Mouse (Mus musculus): Measurements from ENCODE around the gene Olfr1417.

Olfr1417 gene

DNA sequence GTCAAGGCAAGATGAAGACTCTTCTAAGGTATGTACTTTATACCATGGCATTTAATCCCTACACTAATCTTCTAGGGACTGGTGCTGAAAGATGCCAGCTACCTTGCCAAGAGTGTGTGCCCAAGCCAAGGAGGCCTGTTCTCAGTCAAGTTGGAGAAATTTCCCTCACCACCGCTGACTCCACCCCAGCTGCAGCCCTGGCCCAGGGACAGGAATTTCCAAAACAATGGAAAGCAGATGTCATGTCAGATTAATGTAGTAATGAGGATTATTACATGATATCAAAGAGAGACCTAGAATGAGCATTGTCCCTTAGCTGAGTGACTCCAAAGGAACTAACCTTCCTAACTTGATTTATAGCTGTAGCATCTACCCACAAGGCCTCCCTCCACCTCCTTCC is 28.2 kb downstream of the Olfr1417 start:
- DNase-seq (ENCODE audit: low spot score): peak; percentile 47

DNA sequence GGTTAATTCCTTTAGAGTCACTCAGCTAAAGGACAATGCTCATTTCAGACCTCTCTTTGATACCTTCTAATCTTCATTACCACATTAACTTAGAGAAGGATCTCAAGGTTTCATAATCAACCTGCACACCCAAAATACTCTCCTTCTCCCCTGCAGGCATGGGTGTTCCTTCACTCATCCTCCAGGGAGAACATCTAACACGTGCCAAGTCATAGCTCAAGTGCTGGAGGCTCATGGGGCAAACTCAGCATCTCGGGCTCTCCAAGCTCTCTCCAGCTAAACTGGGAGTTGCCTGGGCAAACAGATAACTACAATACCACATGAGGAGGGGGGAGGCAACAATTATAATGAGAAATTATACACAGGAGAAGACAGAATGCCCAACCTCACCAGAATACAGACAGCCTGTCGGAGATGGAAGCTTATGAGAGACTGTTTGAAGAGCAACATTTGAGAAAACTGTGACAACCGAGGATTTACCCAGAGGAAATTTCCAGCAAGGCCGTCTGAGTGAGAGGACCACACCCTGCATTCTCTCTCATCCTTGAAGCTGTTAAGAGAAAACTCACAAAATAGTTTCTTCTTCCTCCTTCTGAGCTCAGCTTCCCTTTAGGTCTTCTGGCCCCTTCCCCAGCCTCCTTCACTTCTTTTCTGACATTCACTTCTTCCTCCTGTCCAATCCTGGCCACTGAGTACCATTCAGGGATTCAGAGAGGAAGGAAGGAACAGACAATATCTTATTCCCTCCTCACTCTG is 28.8 kb downstream of the Olfr1417 start:
- DNase-seq (ENCODE audit: low spot score): no peak

DNA sequence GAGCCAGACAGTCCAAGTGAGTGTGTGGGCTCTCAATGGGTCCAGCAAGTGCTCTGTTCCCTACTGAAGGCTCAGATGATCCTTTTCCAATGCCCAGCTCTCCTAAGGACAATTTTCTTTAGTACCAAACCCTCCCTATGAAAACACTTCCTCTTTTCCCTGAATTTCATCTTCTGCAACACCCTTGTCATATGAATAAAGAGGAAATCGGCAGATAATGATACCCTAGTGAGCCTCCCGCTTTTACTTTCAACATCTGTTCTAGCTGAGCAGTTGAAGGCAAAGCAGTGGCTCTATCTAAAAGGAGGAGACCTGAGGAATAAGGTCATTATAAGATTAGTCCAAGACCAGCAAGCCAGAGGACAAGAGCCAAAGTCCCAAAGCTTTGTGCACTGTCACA is 30.6 kb downstream of the Olfr1417 start:
- DNase-seq (ENCODE audit: low spot score): no peak

DNA sequence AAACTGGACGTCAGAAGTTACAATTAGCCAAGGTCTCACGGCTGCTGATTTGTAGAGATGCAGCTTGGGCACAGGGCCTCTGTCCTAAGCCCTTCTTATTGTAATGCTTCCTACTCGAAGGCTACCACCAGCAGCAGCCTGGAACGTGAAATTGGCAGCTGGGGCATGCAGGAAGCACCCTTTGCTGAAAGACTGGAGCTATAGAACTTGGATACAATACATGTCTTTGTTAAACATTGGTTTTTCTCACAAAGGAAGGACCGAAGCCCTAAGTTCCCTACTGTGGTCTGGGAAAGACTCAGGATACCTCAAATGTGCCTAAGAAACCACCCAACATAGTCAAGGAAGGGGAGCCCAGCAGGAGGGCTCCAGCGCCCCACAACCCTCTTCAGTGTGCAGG is 31.2 kb downstream of the Olfr1417 start:
- DNase-seq (ENCODE audit: low spot score): no peak

DNA sequence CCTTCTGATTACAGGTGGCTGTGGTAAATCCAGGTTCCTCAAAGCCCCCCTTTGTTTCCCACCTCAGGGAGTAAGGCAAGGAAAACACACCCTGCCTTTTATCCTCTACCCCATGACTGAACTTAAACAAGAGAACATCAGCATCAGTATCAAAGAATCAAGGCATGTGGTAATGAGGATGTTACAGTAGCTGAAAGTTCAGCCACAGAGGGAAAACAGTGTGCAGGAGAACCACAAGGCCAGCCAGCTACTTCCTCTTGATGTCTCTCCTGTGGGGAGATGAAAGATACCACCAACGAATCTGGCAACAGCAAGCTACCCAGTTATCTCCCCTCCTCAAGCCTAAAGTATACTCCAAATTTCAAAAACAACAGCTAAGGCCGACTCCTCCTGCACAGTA is 31.8 kb downstream of the Olfr1417 start:
- no peak for DNase-seq (ENCODE audit: low spot score)

DNA sequence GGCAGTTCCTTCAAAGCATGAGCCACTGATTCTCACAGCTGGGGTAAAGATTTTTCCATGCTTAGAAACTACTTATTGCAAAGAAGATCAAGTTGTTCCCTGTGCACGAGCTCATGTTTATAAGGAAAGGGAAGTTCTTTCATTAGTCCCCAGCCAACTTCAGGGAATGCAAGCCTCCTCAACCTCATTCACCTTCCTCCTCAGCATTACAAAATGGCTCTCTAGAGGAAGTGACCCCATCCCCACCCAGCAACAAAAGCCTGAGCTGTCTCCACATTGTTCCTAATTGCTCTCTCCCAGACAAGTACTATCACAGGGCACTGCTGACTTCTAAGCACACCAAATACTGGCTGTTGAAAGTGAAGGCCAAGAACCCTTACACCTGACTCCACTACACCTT is 34.6 kb downstream of the Olfr1417 start:
- no peak for DNase-seq (ENCODE audit: low spot score)

DNA sequence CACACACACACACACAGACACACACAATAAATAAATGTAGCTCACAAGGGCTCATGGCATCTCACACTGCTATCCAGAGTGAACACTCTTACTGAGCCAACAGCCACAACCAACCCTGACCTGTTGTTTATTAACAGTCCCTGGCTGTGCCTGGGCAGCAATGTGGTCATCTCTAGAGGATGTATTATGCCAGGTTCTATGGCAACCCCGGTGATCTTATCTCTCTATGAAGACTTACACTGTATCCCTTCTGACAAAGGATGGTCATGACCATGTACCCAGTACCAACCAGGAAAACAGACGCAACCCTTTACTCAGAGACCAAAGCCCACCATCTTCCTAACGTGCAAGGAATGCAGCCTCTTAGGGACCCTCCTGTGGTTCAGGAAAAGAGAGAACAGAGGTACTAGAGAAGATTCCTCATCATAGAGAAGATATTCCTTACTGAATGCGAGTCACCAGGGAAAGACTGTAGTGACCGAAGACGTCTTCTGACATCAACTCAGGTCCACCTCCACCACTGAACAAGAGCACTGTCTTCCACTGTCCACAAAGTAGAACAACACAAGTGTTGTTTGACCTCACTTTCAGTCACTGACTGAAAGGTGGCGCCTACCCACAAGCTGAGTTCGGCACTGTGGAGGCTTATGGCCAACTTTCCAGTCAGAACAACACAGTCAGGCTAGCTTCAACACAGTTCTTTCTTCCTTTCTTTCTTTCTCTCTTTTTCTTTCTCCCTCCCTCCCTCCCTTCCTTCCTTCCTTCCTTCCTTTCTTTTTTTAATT is 38.3 kb downstream of the Olfr1417 start:
- no peak for DNase-seq (ENCODE audit: low spot score)

DNA sequence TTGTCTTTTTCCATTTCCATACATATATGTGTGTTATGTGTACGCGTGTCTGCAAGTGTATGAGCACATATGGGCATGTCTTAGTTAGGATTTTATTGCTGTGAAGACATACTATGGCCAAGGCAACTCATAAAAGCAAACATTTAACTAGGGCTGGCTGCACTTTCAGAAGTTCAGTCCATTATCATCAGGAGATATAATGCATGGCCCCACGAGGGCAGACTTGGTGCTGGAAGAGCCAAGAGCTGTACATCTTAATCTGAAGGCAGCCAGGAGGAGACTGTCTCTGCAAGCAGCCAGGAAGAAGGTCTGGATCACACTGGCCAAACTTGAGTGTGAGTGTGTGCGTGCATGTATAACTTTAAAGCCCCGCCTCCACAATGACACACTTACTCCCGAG is 44.6 kb downstream of the Olfr1417 start:
- DNase-seq (ENCODE audit: low spot score): no peak

DNA sequence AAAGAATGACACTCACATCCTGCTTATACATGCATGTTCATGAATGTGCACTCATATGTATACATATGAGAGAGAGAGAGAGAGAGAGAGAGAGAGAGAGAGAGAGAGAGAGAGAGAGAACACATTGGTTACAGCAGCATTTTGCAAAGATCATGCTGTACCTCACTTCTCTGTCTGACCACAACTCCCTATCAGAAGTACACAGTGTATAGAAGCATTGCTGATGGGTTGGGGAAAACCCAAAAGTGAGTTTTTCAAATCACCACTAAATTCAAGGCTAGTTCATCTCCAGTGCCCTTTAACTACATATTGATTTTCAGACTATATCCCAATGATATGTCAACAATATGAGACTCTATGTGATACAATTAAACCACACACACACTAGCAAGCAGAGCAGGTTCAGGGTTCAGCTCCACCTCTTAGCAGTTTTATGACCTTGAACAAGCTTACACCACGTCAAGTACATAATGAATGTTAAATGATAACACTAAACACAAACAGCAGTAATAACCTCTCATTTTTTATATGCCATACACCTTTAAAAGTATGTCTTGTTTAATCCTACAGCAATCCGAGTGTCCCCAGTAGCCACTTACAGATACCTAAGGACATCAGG is 45.2 kb downstream of the Olfr1417 start:
- DNase-seq (ENCODE audit: low spot score): no peak

DNA sequence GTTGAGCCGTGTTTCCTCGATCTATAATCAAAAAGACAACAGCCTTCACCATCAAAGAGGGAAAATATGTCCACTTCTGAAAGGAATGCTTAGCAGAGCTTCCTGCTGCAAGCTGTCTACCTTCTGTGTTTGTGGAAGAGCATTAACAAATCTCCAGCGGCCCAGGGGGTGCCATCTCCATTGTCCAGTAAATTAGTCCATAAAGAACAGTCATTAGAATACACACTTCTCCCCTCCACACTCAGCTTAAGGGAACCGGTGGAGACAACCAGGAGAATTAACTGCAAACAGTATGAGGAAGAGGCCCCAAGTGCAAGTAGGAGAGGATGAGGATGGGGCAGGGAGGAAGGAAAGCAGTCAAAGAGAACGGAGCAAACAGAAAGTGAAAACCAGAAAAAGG is 47.2 kb downstream of the Olfr1417 start:
- no peak for DNase-seq (ENCODE audit: low spot score)

DNA sequence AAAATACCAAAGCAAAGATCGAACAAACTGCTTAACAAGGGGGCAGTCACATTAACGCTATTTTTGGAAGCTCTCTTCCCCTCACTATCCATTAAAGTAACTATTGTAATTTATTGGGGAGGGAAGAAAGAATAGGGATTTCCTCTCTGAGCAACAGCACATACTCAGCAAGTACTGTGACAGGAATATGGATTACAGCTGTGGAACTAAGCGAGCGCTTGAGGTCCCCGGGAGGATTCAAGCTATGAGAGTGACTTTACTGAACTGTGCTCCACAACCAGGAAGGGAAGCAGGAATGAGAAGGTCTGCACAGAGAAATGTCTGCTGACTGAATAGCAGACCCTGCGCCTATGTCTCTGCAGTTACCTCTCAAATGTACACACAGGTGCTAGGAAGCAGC is 50.1 kb downstream of the Olfr1417 start:
- DNase-seq (ENCODE audit: low spot score): no peak

DNA sequence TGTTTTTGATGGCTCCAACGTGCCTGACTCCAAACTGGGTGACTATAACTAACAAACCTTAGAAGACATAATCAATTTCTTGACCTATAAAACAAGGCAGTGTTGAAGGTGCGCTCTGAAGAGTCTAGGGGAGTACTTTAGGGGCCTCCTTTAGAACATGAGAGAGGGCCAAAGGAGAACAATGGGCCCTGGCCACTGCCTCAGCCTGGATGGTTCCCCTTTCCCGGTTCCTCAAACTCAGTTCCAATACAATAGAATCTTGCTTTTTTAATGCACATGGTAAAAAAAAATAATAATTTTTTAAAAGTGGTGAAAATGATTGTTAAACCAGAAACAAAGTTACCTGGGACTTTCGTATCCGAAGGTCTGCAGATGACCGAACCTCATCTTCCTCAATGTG is 51.2 kb downstream of the Olfr1417 start:
- no peak for DNase-seq (ENCODE audit: low spot score)

DNA sequence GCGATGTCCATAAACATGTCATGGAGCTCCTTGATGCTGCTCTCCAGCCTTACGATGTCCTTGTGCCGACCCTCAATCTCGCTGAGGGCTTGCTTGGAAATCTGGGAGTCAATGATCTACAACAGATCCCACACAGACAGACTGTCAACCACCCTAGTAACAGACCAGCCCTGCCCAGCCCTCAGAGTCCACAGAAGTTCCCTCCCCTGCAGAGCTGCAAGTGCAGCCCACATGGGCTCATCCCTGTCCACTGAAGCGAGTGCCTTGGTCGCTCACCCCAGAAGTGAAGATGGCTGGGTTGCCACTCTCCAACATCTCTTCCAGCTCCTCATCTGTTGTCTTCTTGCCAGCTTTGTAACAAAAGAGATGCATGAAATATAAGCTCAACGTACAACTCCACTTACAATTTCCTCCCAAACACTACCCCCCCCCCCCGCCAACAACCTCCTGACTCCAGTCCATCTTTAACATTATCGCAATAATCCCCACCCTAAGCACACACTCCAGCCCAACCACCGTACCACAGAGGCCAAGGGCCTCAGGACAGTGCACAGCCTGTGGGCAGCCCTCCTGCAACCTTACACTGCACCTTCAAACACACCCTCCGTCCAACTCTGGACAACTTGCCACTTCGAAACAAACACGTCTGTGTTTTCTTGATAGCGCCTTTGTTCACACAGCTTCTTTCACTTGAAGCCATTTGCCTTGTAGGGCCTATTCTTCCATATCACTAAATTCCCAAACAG is 53.4 kb downstream of the Olfr1417 start:
- DNase-seq (ENCODE audit: low spot score): no peak

DNA sequence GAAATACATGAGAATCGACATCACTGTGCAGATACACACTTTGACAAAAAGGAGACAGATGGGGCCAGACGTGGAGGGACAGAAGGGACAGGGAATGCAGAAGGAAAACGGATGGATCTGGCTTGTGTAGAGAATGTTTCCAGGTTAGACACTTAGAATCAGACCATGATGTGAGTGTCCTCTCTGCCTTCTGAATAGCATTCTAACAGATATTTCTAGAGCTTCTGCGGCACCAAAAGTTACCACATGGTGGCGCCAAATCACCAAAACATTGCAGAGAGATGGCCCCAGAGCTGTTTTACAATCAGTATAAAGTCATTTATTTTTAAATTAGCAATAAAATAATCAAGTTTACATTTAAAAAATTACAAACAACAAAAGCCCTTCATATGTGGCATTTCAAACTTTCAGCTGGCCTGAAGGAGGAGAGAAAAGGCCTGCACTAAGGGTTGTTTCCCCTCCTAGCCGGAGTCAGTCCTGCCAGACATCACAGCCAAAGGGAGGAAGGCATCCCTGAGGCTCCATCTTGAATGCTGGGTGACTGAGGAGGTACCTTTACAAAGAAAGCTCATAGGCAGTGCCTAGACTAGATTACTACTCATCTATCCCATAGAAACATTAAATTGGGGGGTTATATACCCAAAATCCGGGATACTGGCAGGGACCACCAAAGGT is 61.7 kb downstream of the Olfr1417 start:
- DNase-seq (ENCODE audit: low spot score): peak; percentile 79
